Mouse (Mus musculus): ENCODE measurements at regions not wholly inside any gene's neighbourhood (a gene's known extent, or its start where the extent isn't known, plus 50 kb on each side); places are given as distances from the start of the nearest gene placed in this dataset.
"Not testable (repeated sequence)": the region's sequence is repeated elsewhere in the genome, so short reads cannot be mapped to it uniquely, and the experiment has no call there.

- no peaks in the 10 kb centered on the region for H3K9me3 ChIP-seq
- no peaks in the 10 kb centered on the region for H3K36me3 ChIP-seq (replicated peaks)
- no peak overlapping the region for H3K27ac ChIP-seq (replicated peaks)
- 87% methylated on average over 2 of the region's 2 CpGs for WGBS
- DNase-seq (ENCODE audit: low spot score), result no peak
- H3K4me3 ChIP-seq, result no peak overlapping the region
- no peaks in the 10 kb centered on the region for H3K4me1 ChIP-seq
- H3K27me3 ChIP-seq (replicated peaks; ENCODE audit: low read depth, poor library complexity, severe bottlenecking), result no peaks in the 10 kb centered on the region
Observed at GRCm38 (mm10) chr2:108044885-108045284, 754.4 kb downstream of the Kcna4 start.

- 87% methylated on average over 2 of the region's 2 CpGs for WGBS
- DNase-seq (ENCODE audit: low spot score), result no peak
Observed at GRCm38 (mm10) chr2:108045997-108046396, 755.6 kb downstream of the Kcna4 start.

GRCm38 (mm10) chr2:108062751-108063150 is 772.3 kb downstream of the Kcna4 start:
- not testable (repeated sequence) for H3K4me3 ChIP-seq; DNase-seq (ENCODE audit: low spot score); H3K9me3 ChIP-seq; H3K27ac ChIP-seq (replicated peaks); H3K4me1 ChIP-seq; H3K27me3 ChIP-seq (replicated peaks; ENCODE audit: low read depth, poor library complexity, severe bottlenecking); H3K36me3 ChIP-seq (replicated peaks)
- 91% methylated on average over 2 of the region's 2 CpGs for WGBS

More at GRCm38 (mm10) chr2:108045997-108046396, 755.6 kb downstream of the Kcna4 start:
- Histone ChIP-seq H3K36me3 (replicated peaks) (no peaks in the 10 kb centered on the region), H3K27me3 (replicated peaks; ENCODE audit: low read depth, poor library complexity, severe bottlenecking) (no peaks in the 10 kb centered on the region), H3K9me3 (no peaks in the 10 kb centered on the region), H3K27ac (replicated peaks) (no peak overlapping the region), H3K4me3 (no peak overlapping the region), H3K4me1 (no peaks in the 10 kb centered on the region)

GRCm38 (mm10) chr2:108083911-108084310 is 793.5 kb downstream of the Kcna4 start:
- H3K9me3 ChIP-seq, result no peaks in the 10 kb centered on the region
- 76% methylated on average over 3 of the region's 3 CpGs for WGBS
- no peak for DNase-seq (ENCODE audit: low spot score)
- H3K36me3 ChIP-seq (replicated peaks), result no peaks in the 10 kb centered on the region
- H3K27me3 ChIP-seq (replicated peaks; ENCODE audit: low read depth, poor library complexity, severe bottlenecking), result no peaks in the 10 kb centered on the region
- H3K4me1 ChIP-seq, result no peaks in the 10 kb centered on the region
- no peak overlapping the region for H3K27ac ChIP-seq (replicated peaks)
- no peak overlapping the region for H3K4me3 ChIP-seq

DNA sequence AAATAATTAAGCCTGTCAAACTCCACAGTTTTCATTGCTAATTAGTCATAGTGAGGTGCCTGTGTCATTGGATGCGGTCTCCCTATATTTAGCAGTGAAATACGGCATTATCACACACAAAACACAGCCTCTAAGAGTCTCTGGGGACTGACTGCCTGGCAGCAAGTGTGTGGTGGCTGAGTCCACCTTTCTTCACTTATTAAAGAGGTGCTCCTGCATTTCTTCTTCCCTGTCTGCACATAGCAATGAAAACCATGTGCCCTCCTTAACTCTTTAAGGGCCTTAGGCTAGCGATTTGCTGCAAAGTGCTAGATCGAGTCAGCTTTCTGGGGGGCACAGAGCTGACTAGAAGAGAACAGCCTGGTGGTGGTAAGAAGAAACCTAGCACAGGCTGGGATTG is 799.8 kb downstream of the Kcna4 start:
- no peaks in the 10 kb centered on the region for H3K4me1 ChIP-seq
- no peak for DNase-seq (ENCODE audit: low spot score)
- no peak overlapping the region for H3K4me3 ChIP-seq
- no peaks in the 10 kb centered on the region for H3K9me3 ChIP-seq
- no peaks in the 10 kb centered on the region for H3K27me3 ChIP-seq (replicated peaks; ENCODE audit: low read depth, poor library complexity, severe bottlenecking)
- no peak overlapping the region for H3K27ac ChIP-seq (replicated peaks)
- WGBS, result 75% methylated on average over 4 of the region's 4 CpGs
- no peaks in the 10 kb centered on the region for H3K36me3 ChIP-seq (replicated peaks)

DNA sequence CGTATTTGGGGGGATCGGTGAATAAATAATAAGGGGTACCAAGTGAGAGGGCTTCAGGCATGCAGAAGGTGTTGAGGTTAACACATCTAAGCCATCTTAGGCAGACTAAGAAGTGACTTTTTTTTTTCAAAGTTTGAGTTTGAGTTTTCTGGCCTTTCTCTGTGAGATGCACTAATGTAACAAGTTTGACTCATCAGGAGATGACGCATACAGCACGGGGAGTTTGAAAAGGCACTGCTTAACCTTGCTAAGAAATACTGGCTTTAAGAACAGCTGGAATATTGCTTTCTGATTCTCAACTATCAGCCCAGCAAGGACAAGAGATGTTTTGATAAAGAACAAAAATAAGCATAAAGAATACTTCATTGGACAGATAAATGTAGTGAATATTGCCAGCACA is 806.6 kb downstream of the Kcna4 start:
- H3K4me1 ChIP-seq, result no peaks in the 10 kb centered on the region
- H3K4me3 ChIP-seq, result no peak overlapping the region
- no peaks in the 10 kb centered on the region for H3K9me3 ChIP-seq
- 93% methylated on average over 4 of the region's 4 CpGs for WGBS
- H3K27me3 ChIP-seq (replicated peaks; ENCODE audit: low read depth, poor library complexity, severe bottlenecking), result no peaks in the 10 kb centered on the region
- no peak overlapping the region for H3K27ac ChIP-seq (replicated peaks)
- no peaks in the 10 kb centered on the region for H3K36me3 ChIP-seq (replicated peaks)
- DNase-seq (ENCODE audit: low spot score), result no peak

DNA sequence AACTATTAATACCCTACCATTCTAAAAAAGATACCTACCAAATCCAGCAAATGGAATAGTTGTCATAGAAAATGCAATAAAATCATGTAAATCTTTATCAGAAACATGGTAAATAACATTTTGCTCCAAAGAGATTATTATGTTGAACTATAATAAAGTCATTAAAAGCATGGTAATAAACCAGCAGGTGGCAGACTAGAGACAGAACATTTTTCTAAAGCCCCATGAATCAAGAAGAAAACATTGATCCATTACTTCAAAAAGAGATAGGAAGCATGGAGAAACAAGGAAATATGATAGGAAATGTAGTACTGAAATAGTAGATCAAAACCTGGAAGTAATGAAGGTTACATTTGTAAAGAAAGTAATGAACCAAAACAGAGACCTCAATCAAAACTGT is 819.7 kb downstream of the Kcna4 start:
- H3K9me3 ChIP-seq, result no peaks in the 10 kb centered on the region
- DNase-seq (ENCODE audit: low spot score), result no peak

GRCm38 (mm10) chr2:108145694-108146093 is 855.3 kb downstream of the Kcna4 start:
- H3K9me3 ChIP-seq, result no peaks in the 10 kb centered on the region
- WGBS, result 79% methylated on average over 2 of the region's 2 CpGs
- no peaks in the 10 kb centered on the region for H3K27me3 ChIP-seq (replicated peaks; ENCODE audit: low read depth, poor library complexity, severe bottlenecking)
- H3K4me1 ChIP-seq, result 0 out of 2 replicates have a peak, but pooled peaks cover 2% of the 10 kb centered on the region
- no peak overlapping the region for H3K27ac ChIP-seq (replicated peaks)
- no peaks in the 10 kb centered on the region for H3K36me3 ChIP-seq (replicated peaks)
- DNase-seq (ENCODE audit: low spot score), result no peak
- no peak overlapping the region for H3K4me3 ChIP-seq

More for the DNA sequence above, 819.7 kb downstream of the Kcna4 start:
- Histone ChIP-seq H3K27ac (replicated peaks) (no peak overlapping the region), H3K4me1 (no peaks in the 10 kb centered on the region), H3K36me3 (replicated peaks) (no peaks in the 10 kb centered on the region), H3K4me3 (no peak overlapping the region), H3K27me3 (replicated peaks; ENCODE audit: low read depth, poor library complexity, severe bottlenecking) (no peaks in the 10 kb centered on the region)

- no peak overlapping the region for H3K27ac ChIP-seq (replicated peaks)
- 65% methylated on average over 4 of the region's 4 CpGs for WGBS
- H3K27me3 ChIP-seq (replicated peaks; ENCODE audit: low read depth, poor library complexity, severe bottlenecking), result no peaks in the 10 kb centered on the region
- no peak overlapping the region for H3K4me3 ChIP-seq
- 0 out of 2 replicates have a peak, but pooled peaks cover 2% of the 10 kb centered on the region for H3K4me1 ChIP-seq
- no peak for DNase-seq (ENCODE audit: low spot score)
- no peaks in the 10 kb centered on the region for H3K9me3 ChIP-seq
- H3K36me3 ChIP-seq (replicated peaks), result no peaks in the 10 kb centered on the region
Observed at GRCm38 (mm10) chr2:108148221-108148620, 857.8 kb downstream of the Kcna4 start.

DNA sequence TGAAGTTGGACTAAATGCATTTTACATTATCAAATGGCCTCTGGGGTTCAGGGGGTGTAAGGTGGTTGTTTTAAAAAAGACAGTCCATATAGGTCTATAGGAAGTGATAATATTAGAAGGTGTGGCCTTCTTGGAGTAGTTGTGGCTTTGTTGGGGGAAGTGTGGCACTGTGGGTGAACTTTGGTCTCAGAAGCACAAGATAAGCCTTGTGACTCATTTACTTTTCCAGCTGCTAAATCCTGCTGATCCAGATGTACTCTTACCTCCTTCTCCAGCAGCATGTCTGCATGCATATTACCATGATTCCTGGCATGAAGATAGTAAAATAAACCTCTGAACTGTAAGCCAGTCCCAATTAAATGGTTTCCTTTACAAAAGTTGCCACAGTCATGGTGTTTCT is 865.8 kb downstream of the Kcna4 start:
- H3K27ac ChIP-seq (replicated peaks), result no peak overlapping the region
- H3K4me1 ChIP-seq, result no peaks in the 10 kb centered on the region
- no peak for DNase-seq (ENCODE audit: low spot score)
- H3K27me3 ChIP-seq (replicated peaks; ENCODE audit: low read depth, poor library complexity, severe bottlenecking), result no peaks in the 10 kb centered on the region
- no peaks in the 10 kb centered on the region for H3K36me3 ChIP-seq (replicated peaks)
- no peak overlapping the region for H3K4me3 ChIP-seq
- H3K9me3 ChIP-seq, result no peaks in the 10 kb centered on the region

- no peaks in the 10 kb centered on the region for H3K9me3 ChIP-seq
- no peaks in the 10 kb centered on the region for H3K27me3 ChIP-seq (replicated peaks; ENCODE audit: low read depth, poor library complexity, severe bottlenecking)
- no peak overlapping the region for H3K27ac ChIP-seq (replicated peaks)
- no peaks in the 10 kb centered on the region for H3K36me3 ChIP-seq (replicated peaks)
- no peak for DNase-seq (ENCODE audit: low spot score)
- 95% methylated on average over 2 of the region's 2 CpGs for WGBS
- H3K4me3 ChIP-seq, result no peak overlapping the region
- no peaks in the 10 kb centered on the region for H3K4me1 ChIP-seq
Observed at GRCm38 (mm10) chr2:108157731-108158130, 867.3 kb downstream of the Kcna4 start.

- H3K4me3 ChIP-seq, result no peak overlapping the region
- H3K9me3 ChIP-seq, result no peaks in the 10 kb centered on the region
- no peak for DNase-seq (ENCODE audit: low spot score)
- no peaks in the 10 kb centered on the region for H3K27me3 ChIP-seq (replicated peaks; ENCODE audit: low read depth, poor library complexity, severe bottlenecking)
- H3K4me1 ChIP-seq, result no peaks in the 10 kb centered on the region
- no peak overlapping the region for H3K27ac ChIP-seq (replicated peaks)
- H3K36me3 ChIP-seq (replicated peaks), result no peaks in the 10 kb centered on the region
Observed at GRCm38 (mm10) chr2:108158311-108158710, 867.9 kb downstream of the Kcna4 start.

- H3K27ac ChIP-seq (replicated peaks), result no peak overlapping the region
- no peaks in the 10 kb centered on the region for H3K27me3 ChIP-seq (replicated peaks; ENCODE audit: low read depth, poor library complexity, severe bottlenecking)
- H3K36me3 ChIP-seq (replicated peaks), result no peaks in the 10 kb centered on the region
- WGBS, result 82% methylated on average over 3 of the region's 3 CpGs
- H3K9me3 ChIP-seq, result no peaks in the 10 kb centered on the region
- no peak overlapping the region for H3K4me3 ChIP-seq
- no peaks in the 10 kb centered on the region for H3K4me1 ChIP-seq
- no peak for DNase-seq (ENCODE audit: low spot score)
Observed at GRCm38 (mm10) chr2:108160865-108161264, 870.4 kb downstream of the Kcna4 start.

- WGBS, result 48% methylated on average over 1 of the region's 1 CpGs
- Histone ChIP-seq H3K27me3 (replicated peaks; ENCODE audit: low read depth, poor library complexity, severe bottlenecking) (no peaks in the 10 kb centered on the region), H3K4me3 (no peak overlapping the region), H3K27ac (replicated peaks) (no peak overlapping the region), H3K36me3 (replicated peaks) (no peaks in the 10 kb centered on the region), H3K9me3 (no peaks in the 10 kb centered on the region), H3K4me1 (no peaks in the 10 kb centered on the region)
- no peak for DNase-seq (ENCODE audit: low spot score)
Observed at GRCm38 (mm10) chr2:108165085-108165484, 874.6 kb downstream of the Kcna4 start.

Measured in embryonic facial prominence, embryonic 10.5 days (tissue).